Mouse (Mus musculus) embryonic stem cell, embryonic (primary cell): ENCODE measurements around the gene Olfr862.

Experiments used
- CTCF ChIA-PET, 4 experiments: fragments of 300-600 bp in 2 of 4; fragments of 350-600 bp in 2 of 4; sonication (Branson Sonifier 250); formaldehyde crosslinking; loops; one replicate each; lab custom pipeline; 2022; ENCODE audit warnings: inconsistent platforms in 2 of 4; lab: Charles Lee
- POLR2A ChIA-PET, 4 experiments: fragments of 300-600 bp in 2 of 4; fragments of 350-600 bp in 2 of 4; sonication (Branson Sonifier 250); formaldehyde crosslinking; loops; one replicate each; lab custom pipeline; 2022; ENCODE audit warnings: antibody characterized with exemption in 4 of 4, inconsistent platforms in 1 of 4; lab: Charles Lee

Olfr862 gene

DNA sequence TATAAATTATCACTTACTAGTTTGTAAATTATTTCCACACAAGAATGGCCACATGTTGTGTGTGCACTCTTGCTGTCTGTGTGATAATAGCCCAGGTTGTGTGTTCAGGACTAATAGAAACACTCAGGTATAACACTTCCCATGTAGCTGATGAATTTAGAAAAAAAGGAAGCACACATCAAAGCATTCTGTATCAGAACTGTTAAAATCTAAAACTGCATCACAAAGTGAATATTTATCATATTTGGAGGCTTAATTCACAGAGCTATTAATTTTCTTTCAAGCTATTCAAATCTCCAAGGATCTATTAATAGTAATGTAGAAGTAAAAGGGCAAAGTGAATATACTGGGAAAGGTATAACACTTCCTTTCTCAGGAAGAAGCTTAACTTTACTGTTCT is at the start of gene Olfr862:
TSS of gene Olfr862 (minus strand) at position 101 of the 400 bp plus-strand sequence.
- CTCF ChIA-PET, result no interaction called here
- POLR2A ChIA-PET, result no interaction called here

GRCm38 (mm10) chr9:19916565-19916964 is 28.8 kb upstream of the Olfr862 start, which contains the start of gene Olfr77:
Gene Olfr77 (plus strand): TSS chr9:19916865.
- ChIA-PET POLR2A (no interaction called here), CTCF (no interaction called here)

DNA sequence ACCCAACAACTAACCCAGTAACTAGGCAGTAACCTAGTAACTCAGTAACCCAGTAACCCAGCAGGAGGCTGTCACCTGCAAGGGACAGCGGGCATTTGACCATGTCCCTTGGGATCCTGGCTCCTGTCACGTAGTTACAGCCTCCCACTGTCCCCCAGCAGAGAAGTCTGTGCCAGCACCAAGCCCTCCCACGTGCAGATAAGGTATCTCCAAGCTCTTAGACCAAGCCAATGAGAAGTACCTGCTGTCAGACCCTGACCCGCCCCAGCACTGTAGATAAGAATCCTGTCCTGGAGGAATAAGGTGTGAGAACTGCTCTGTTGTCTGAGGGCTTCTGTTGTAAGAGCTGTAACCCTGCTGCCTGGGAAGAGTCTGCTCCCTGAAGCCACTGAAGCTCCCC is 23.4 kb upstream of the Olfr862 start:
- POLR2A ChIA-PET, result interaction anchor here in 1 of 4 experiments (0.6 kb wide), 1 partner anchor 1087 kb away, joined by 8 read pairs; no protein-coding TSS in a partner anchor
- CTCF ChIA-PET, result no interaction called here

DNA sequence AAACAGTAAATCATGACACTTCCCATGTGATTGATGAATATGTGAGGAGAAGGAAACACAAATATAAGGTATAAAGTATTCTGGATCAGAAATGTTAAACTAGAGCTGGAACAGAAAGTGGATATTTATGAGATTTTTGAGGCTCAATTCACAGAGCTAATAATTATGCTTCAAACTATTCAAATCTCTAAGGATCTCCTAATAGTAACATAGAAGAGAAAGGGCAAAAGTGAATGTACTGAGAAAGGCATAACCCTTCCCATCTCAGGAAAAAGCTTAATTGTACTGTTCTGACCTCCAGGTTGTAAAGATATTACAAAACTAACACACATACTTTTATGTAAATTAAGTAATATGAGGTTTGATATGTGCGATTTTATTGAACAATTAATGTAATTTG is 38.2 kb downstream of the Olfr862 start, which contains the start of gene Olfr860:
TSS of gene Olfr860 (minus strand) at position 101 of the 400 bp plus-strand sequence.
- ChIA-PET POLR2A (no interaction called here), CTCF (no interaction called here)
